Mouse (Mus musculus): Measurements from ENCODE around the gene Cog7. TPM values are rescaled to one million over a fixed set of nuclear protein-coding genes. Genes with fewer than 3 reads are reported as not detected.
A peak's percentile ranks its signal among the peaks of the same experiment; 100 is the strongest.

The Cog7 gene
- 20.0 and 22.4 TPM in 2 replicates for polyA plus RNA-seq (2016; fragmentation: Nextera tagmentation; extraction: Ambion mirVana)

DNA sequence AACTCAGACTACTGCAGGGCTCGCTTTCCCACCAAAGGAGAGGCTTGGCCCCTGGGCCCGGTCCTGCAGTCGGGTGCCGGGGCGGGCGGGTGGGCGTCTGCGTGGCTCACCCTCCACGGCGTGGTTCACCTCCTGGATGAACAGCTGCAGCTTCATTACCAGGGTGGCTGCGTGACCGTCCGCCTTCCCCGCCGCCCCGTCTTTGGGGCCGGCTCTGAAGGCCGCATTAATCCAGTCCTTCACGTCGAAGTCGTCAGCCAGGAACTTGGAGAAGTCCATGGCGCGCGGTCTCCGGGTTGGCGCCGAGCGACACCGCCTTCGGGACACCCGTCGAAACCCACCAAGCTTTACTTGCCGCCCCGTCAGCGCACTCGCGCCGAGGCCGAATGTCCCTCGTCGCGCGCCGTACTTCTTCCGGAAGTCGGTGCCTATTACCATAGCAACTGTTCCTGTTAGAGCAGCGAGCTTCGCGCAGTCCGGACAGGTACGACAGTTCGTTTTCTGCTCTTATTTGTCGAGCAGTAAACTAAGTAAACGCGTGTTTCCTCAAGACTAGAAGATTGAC, at the start of gene Cog7:
Cog7 (minus strand) TSS at position 405 of the 565 bp plus-strand sequence.
- WGBS, result under 1% methylated on average over 55 of the region's 55 CpGs
- DNase-seq (ENCODE audit: low spot score), result peak; percentile 96
- Histone ChIP-seq H3K27ac (peak within 1 kb of the TSS; percentile 85), H3K36me3 (peaks cover 6% of the 10 kb centered on the region; the same call in 1 of the 2 replicates), H3K4me1 (no peaks in the 10 kb centered on the region), H3K9me3 (no peaks in the 10 kb centered on the region), H3K27me3 (ENCODE audit: insufficient read depth, poor library complexity, severe bottlenecking) (no peaks in the 10 kb centered on the region), H3K4me3 (peak within 1 kb of the TSS; percentile 78)

DNA sequence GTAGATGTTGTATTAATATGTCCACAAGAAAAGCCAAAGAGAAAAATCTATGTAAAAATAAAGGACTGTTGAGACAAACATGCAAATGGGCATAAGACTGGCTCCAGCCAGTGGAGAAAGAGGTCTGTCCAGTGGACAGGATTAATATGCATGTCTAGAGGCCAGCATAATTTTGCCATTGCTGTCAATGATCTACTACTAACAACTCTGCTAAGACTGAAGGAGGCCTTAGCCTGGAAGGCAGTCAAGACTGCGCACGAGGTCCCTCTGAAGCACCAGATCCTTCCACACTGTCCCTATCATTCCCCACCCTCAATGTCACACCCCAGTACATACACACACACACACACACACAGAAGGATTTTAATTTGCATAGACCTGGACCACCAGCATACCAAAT, 40.6 kb upstream of the Cog7 start:
- peaks cover 36% of the 10 kb centered on the region for H3K4me1 ChIP-seq
- 97% methylated on average over 2 of the region's 2 CpGs for WGBS
- H3K27ac ChIP-seq, result no peak overlapping the region
- no peak overlapping the region for H3K4me3 ChIP-seq
- no peaks in the 10 kb centered on the region for H3K27me3 ChIP-seq (ENCODE audit: insufficient read depth, poor library complexity, severe bottlenecking)
- no peaks in the 10 kb centered on the region for H3K9me3 ChIP-seq
- H3K36me3 ChIP-seq, result 0 out of 2 replicates have a peak, but pooled peaks cover 5% of the 10 kb centered on the region
- DNase-seq (ENCODE audit: low spot score), result no peak

DNA sequence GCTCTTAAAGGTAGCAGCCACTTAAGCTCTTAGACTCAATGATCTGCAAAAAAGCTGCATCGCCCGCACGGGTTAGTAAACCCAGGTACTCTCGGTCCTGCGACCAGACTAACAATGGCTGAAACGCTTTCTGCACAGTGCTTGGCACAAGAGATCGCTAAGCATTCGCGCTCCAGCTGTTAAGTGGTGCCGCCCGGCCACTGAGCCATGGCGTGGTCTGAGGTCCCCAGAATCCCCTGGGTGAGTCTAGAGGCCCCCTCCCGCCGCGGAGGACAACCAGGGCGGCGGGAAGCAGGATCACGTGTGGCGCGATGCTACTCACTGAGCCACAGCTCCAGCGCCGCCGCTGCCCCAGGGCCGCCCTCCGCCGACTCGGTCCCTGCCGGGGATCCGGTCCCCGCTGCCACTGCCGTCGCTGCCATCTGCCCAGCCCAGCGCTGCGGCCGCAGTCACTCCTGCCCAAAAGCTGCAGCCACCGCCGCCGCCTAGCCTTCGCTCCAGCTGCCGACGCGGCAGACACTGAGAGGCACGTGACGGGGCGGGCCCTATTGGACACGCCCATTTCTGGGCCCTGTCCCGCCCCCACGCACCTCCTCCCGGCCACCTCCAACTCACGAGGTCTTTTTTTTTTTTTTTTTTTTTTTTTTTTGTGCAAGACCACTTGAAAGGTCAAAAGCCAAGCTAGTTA, 39.3 kb upstream of the Cog7 start, which contains the start of gene Gga2:
Gga2 (minus strand) TSS at position 556 of the 688 bp plus-strand sequence.
- DNase-seq (ENCODE audit: low spot score), result peak; percentile 95
- Histone ChIP-seq H3K27ac (peak within 1 kb of the TSS; percentile 94), H3K27me3 (ENCODE audit: insufficient read depth, poor library complexity, severe bottlenecking) (no peaks in the 10 kb centered on the region), H3K9me3 (no peaks in the 10 kb centered on the region), H3K4me1 (peaks cover 47% of the 10 kb centered on the region), H3K36me3 (0 out of 2 replicates have a peak, but pooled peaks cover 5% of the 10 kb centered on the region), H3K4me3 (peak within 1 kb of the TSS; percentile 85)
- WGBS, result under 1% methylated on average over 48 of the region's 50 CpGs

DNA sequence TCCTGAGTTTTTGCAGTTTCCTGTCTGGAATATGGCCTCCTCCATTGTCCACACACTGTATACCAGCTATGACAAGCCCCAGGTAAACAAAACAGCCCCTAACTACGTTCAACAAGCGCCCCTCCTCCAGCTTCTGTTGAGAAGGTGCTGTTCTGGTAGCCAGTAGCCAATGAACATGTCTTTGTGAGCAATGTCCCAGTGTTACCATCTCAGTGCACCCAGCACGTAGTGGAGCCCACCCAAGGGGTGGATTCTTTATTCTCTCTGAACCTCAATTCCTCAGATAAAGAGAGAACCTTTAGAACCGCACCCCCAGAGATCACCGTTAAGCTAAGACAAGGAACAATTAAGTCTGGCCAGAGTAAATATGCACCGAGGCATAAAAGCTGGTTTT, 38.8 kb upstream of the Cog7 start:
- no peaks in the 10 kb centered on the region for H3K27me3 ChIP-seq (ENCODE audit: insufficient read depth, poor library complexity, severe bottlenecking)
- H3K9me3 ChIP-seq, result no peaks in the 10 kb centered on the region
- H3K36me3 ChIP-seq, result 0 out of 2 replicates have a peak, but pooled peaks cover 5% of the 10 kb centered on the region
- H3K27ac ChIP-seq, result peak overlapping the region; percentile 94
- 3% methylated on average over 6 of the region's 6 CpGs for WGBS
- H3K4me3 ChIP-seq, result peak overlapping the region; percentile 85
- H3K4me1 ChIP-seq, result peaks cover 52% of the 10 kb centered on the region
- DNase-seq (ENCODE audit: low spot score), result no peak

- H3K27me3 ChIP-seq (ENCODE audit: insufficient read depth, poor library complexity, severe bottlenecking), result no peaks in the 10 kb centered on the region
- H3K27ac ChIP-seq, result peak overlapping the region; percentile 52; the same call in 1 of the 2 replicates
- 0 out of 2 replicates have a peak, but pooled peaks cover 5% of the 10 kb centered on the region for H3K36me3 ChIP-seq
- 83% methylated on average over 7 of the region's 7 CpGs for WGBS
- peak overlapping the region; percentile 85; the same call in 1 of the 2 replicates for H3K4me3 ChIP-seq
- DNase-seq (ENCODE audit: low spot score), result no peak
- H3K9me3 ChIP-seq, result no peaks in the 10 kb centered on the region
- peaks cover 62% of the 10 kb centered on the region for H3K4me1 ChIP-seq
These were observed 37.5 kb upstream of the Cog7 start for GRCm38 (mm10) chr7:122018978-122019377.

DNA sequence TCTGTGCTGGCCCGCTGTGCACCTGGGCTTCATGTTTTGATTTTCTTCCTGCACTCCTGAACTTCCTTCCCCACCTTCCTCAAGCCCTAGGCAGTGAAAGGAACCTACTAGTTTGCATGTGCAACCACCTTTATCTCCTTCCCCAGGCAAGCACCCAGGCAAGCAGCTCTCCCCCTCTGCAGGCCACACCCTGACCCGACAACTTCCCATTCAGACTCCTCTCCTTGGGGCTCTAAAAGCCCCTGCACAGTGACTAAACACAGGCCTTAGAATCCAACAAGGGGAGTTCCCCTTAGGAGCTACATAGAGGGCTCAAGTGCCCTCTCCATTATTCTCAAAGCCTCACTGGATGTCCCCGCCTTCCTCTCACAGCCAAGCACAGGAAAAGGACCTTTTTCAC, 36.7 kb upstream of the Cog7 start:
- Histone ChIP-seq H3K27ac (peak overlapping the region; percentile 52; the same call in 1 of the 2 replicates), H3K9me3 (no peaks in the 10 kb centered on the region), H3K4me3 (peak overlapping the region; percentile 27; the same call in 1 of the 2 replicates), H3K27me3 (ENCODE audit: insufficient read depth, poor library complexity, severe bottlenecking) (no peaks in the 10 kb centered on the region), H3K36me3 (0 out of 2 replicates have a peak, but pooled peaks cover 5% of the 10 kb centered on the region), H3K4me1 (peaks cover 59% of the 10 kb centered on the region)
- DNase-seq (ENCODE audit: low spot score), result peak; percentile 83
- WGBS, result 53% methylated on average over 3 of the region's 3 CpGs

- WGBS, result 47% methylated on average over 10 of the region's 10 CpGs
- Histone ChIP-seq H3K27me3 (ENCODE audit: insufficient read depth, poor library complexity, severe bottlenecking) (no peaks in the 10 kb centered on the region), H3K4me3 (peak overlapping the region; percentile 5; the same call in 1 of the 2 replicates), H3K27ac (peak overlapping the region; percentile 62), H3K36me3 (peaks cover 25% of the 10 kb centered on the region), H3K9me3 (no peaks in the 10 kb centered on the region), H3K4me1 (peaks cover 56% of the 10 kb centered on the region)
- DNase-seq (ENCODE audit: low spot score), result no peak
These were observed 34.2 kb upstream of the Cog7 start for GRCm38 (mm10) chr7:122015734-122016133.

- peak overlapping the region; percentile 62 for H3K27ac ChIP-seq
- H3K27me3 ChIP-seq (ENCODE audit: insufficient read depth, poor library complexity, severe bottlenecking), result no peaks in the 10 kb centered on the region
- peaks cover 53% of the 10 kb centered on the region for H3K4me1 ChIP-seq
- H3K36me3 ChIP-seq, result peaks cover 31% of the 10 kb centered on the region
- WGBS, result 18% methylated on average over 8 of the region's 8 CpGs
- peak overlapping the region; percentile 5; the same call in 1 of the 2 replicates for H3K4me3 ChIP-seq
- H3K9me3 ChIP-seq, result no peaks in the 10 kb centered on the region
- no peak for DNase-seq (ENCODE audit: low spot score)
These were observed 33.6 kb upstream of the Cog7 start for GRCm38 (mm10) chr7:122015105-122015504.

- no peaks in the 10 kb centered on the region for H3K27me3 ChIP-seq (ENCODE audit: insufficient read depth, poor library complexity, severe bottlenecking)
- DNase-seq (ENCODE audit: low spot score), result no peak
- H3K4me1 ChIP-seq, result peaks cover 33% of the 10 kb centered on the region
- 73% methylated on average over 10 of the region's 10 CpGs for WGBS
- H3K27ac ChIP-seq, result no peak overlapping the region
- H3K4me3 ChIP-seq, result no peak overlapping the region
- H3K36me3 ChIP-seq, result peaks cover 49% of the 10 kb centered on the region
- H3K9me3 ChIP-seq, result no peaks in the 10 kb centered on the region
These were observed 31.4 kb upstream of the Cog7 start for GRCm38 (mm10) chr7:122012949-122013348.

DNA sequence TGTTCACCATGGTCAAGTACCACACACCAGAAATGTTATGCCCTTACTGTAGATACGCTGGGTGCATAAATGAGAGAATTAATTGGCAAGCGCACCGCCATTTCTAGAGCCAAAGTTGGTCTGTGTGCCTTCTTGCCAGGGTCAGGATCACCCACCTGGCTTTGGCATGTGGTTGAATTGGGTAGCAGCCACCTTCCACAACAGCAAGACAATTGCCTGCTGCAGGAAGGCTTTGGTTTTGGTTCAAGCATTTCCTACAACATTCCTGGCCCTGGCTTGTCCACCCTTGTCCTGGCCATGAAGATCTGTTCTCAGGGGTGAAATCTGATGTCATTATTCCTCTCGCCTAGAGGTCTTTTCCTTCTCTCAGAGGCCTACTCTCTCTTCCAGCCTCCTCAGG, 30.9 kb upstream of the Cog7 start:
- Histone ChIP-seq H3K4me1 (peaks cover 29% of the 10 kb centered on the region), H3K9me3 (no peaks in the 10 kb centered on the region), H3K27ac (no peak overlapping the region), H3K4me3 (no peak overlapping the region), H3K36me3 (peaks cover 53% of the 10 kb centered on the region), H3K27me3 (ENCODE audit: insufficient read depth, poor library complexity, severe bottlenecking) (no peaks in the 10 kb centered on the region)
- 89% methylated on average over 4 of the region's 4 CpGs for WGBS
- no peak for DNase-seq (ENCODE audit: low spot score)

- no peaks in the 10 kb centered on the region for H3K9me3 ChIP-seq
- 68% methylated on average over 8 of the region's 8 CpGs for WGBS
- H3K4me3 ChIP-seq, result no peak overlapping the region
- H3K4me1 ChIP-seq, result no peaks in the 10 kb centered on the region
- H3K36me3 ChIP-seq, result peaks cover 86% of the 10 kb centered on the region
- H3K27me3 ChIP-seq (ENCODE audit: insufficient read depth, poor library complexity, severe bottlenecking), result no peaks in the 10 kb centered on the region
- DNase-seq (ENCODE audit: low spot score), result no peak
- H3K27ac ChIP-seq, result no peak overlapping the region
These were observed 18.9 kb upstream of the Cog7 start for GRCm38 (mm10) chr7:122000396-122000795.

GRCm38 (mm10) chr7:121995961-121996360, 14.4 kb upstream of the Cog7 start:
- H3K36me3 ChIP-seq, result peaks cover 96% of the 10 kb centered on the region
- no peak overlapping the region for H3K27ac ChIP-seq
- WGBS, result 86% methylated on average over 5 of the region's 5 CpGs
- no peaks in the 10 kb centered on the region for H3K9me3 ChIP-seq
- H3K4me1 ChIP-seq, result no peaks in the 10 kb centered on the region
- no peak overlapping the region for H3K4me3 ChIP-seq
- no peak for DNase-seq (ENCODE audit: low spot score)
- H3K27me3 ChIP-seq (ENCODE audit: insufficient read depth, poor library complexity, severe bottlenecking), result no peaks in the 10 kb centered on the region

DNA sequence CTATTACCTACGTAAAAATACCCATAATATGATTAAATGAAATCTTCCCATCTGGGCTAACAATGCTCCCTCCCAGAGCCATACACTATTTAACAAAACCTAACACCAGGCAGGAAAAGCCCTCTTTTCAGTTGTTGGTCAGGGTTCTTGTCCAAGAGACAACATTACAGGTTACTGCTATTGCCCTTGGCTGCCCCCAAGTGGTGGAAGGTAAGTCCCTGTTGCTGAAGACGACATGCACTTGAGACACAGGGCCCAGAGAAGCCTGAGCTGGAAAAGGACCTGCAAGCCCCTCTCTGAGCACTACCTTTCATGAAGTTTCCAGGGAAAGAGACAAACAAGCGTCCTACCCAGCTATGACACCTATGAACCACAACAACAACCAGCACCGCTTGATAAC, 6.5 kb downstream of the Cog7 start:
- peaks cover 30% of the 10 kb centered on the region; the same call in 1 of the 2 replicates for H3K36me3 ChIP-seq
- no peak for DNase-seq (ENCODE audit: low spot score)
- H3K27me3 ChIP-seq (ENCODE audit: insufficient read depth, poor library complexity, severe bottlenecking), result no peaks in the 10 kb centered on the region
- no peak overlapping the region for H3K4me3 ChIP-seq
- no peaks in the 10 kb centered on the region for H3K4me1 ChIP-seq
- no peaks in the 10 kb centered on the region for H3K9me3 ChIP-seq
- no peak overlapping the region for H3K27ac ChIP-seq
- 57% methylated on average over 4 of the region's 4 CpGs for WGBS
